Mouse (Mus musculus): ENCODE data around the gene D10Jhu81e.
"Not testable (repeated sequence)": the region's sequence is repeated elsewhere in the genome, so short reads cannot be mapped to it uniquely, and the experiment has no call there.

D10Jhu81e gene

DNA sequence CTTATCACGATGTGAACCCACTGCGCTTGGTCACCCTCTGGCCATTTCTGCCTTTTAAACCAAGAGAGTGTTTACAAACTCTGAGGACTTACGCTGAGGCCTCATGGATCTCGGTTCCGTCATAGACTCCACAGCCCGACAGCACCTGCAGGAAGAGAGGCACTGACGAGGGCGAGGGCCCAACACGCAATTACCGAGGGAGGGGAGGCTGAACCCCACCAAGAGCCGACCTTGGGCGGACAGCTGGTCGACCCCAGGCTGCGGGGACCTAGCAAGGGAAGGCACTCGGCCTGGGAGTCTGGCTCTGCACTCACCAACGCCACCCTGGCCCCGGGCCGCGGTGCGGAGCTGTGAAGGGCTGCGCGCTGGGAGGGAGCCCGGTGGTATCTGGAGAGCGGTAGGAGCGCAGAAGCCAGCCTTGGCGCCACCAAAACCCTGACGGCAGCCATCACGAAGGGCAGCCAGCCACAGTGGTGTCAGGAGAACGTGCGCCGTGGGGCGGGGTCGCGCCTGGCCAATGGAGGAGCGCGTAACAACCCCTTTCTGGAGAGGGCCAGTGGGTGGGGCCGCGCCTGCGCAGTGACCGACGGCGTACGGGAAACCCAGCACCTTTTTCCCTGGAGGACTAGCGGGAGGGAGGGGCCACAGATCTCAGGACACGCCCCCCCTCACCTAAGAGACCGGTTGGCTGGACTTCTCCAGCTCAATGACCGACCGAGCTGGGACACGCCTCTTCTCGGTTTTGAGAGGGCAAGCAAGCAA lies at the start of gene D10Jhu81e:
TSS of gene D10Jhu81e (minus strand) at position 502 of the 762 bp plus-strand sequence.
- peak; percentile 100 for DNase-seq

- DNase-seq, result no peak
Observed at GRCm38 (mm10) chr10:78218576-78218975, 49.0 kb upstream of the D10Jhu81e start.

- no peak for DNase-seq
Observed at GRCm38 (mm10) chr10:78216376-78217083, 46.9 kb upstream of the D10Jhu81e start.

- no peak for DNase-seq
Observed at GRCm38 (mm10) chr10:78214371-78214770, 44.8 kb upstream of the D10Jhu81e start.

DNA sequence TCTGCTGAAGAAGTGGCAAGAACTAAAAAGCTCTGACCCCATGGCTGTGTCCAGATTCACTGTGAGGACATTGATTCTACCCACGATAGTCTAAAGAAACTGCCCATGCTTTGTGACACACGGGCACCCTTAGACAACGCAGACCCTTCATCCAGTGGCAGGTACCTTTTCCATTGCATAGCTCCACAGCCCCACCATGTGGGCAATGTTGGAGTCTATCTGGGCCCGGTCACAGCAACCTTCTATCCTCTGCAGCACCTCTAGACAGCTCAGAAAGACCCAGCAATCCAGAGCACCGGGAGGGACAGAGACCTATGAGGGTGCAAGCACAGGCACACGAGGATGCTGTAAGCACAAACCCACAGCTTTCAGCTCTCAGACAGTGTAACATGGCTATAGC lies 41.7 kb upstream of the D10Jhu81e start:
- no peak for DNase-seq

DNA sequence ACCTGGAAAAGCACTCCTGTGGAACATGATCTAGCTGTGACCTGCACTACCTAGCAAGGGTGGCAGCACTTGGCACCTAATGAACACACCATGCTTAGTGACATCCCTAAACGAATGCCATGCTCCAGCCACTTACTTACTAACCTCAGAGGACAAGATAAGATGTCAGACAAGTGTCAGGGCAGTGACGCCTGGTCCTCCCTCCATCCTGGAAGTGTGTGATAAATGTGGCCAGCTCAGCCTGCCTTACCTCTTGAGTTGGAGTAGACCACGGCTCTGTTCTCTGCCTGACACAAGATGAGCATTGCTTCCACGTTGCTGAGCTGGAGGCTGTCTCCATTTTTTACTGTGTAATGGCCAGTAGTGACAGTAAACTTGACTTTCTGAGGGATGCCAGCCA lies 31.6 kb upstream of the D10Jhu81e start:
- no peak for DNase-seq

DNA sequence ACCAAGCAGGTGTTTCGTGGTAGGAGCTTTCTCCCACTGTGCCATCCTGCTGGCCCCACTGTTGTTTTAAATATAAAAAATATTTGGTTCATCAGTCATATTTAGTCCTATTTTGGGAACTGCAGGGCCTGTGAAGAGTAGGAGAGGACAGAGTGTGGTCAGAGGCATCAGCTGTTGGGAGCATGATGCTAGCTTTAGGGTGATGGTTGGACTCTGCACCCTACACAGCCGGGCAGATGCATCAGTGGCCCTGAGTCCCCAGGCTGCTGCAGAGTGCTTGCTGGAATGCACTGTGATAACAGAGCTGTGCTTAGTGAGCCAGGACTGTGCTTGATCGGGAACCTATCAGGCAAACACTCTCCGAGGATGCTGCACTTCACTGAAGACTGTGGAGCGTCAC lies 23.4 kb upstream of the D10Jhu81e start:
- no peak for DNase-seq

DNA sequence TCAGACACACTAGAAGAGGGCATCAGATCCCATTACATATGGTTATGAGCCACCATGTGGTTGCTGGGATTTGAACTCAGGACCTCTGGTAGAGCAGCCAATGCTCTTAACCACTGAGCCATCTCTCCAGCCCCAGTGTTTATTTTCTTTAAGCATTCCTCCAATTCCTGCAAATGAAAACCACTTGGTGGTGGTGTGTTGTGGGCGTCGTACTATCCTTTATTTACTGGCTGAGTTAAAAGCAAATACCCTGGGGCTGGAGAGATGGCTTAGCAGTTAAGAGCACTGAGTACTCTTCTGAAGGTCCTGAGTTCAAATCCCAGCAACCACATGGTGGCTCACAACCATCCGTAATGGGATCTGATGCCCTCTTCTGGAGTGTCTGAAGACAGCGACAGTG lies 16.5 kb upstream of the D10Jhu81e start:
- not testable (repeated sequence) for DNase-seq

- no peak for DNase-seq
Observed at GRCm38 (mm10) chr10:78185381-78185725, 15.8 kb upstream of the D10Jhu81e start.

- DNase-seq, result peak; percentile 86
Observed at GRCm38 (mm10) chr10:78184531-78185380, 15.2 kb upstream of the D10Jhu81e start, which contains the start of gene Pwp2. TSS of gene Pwp2 (minus strand) at chr10:78185149.

GRCm38 (mm10) chr10:78183577-78183976 lies 14.0 kb upstream of the D10Jhu81e start:
- no peak for DNase-seq

DNA sequence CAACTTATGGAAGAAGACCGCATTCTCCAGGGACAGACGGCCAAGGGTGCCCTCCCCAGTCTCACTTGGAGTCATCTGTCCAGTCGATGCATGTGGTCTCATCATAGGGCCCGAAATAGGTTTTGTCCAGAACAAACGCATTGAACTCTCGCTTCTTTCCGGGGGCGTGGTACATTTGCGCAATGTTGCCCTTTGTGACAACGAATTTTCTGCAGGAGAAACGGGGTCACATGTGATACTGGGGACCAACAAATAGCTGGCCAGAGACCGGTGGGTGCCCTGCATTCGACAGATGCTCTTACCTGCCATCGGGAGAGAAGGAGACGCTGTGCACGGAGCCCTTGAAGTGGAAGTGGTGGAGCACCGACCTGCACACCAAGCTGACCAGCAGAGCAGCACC lies 12.7 kb upstream of the D10Jhu81e start:
- DNase-seq, result no peak

GRCm38 (mm10) chr10:78174474-78174873 lies 4.9 kb upstream of the D10Jhu81e start:
- DNase-seq, result no peak

DNA sequence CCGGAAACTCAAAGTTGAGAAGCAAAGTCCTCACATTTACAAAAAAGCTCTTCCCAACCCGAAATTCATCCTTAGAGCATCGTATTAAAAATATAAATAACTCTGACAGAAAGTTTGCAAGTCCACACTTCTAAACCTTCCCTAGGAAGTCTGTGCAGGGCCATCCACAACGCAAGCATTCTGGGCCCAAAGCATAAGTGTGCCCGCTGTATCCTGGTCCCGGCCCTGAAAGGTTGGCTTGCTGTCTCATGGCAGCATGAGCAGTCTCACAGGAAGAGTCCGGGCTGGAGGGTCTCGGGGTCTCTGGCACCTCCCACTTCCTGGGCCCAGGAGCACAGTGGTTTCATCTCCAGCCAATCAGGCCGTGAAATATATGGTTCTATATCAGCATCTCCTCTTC lies 2.0 kb upstream of the D10Jhu81e start:
- DNase-seq, result no peak

- peak; percentile 42 for DNase-seq
Observed at GRCm38 (mm10) chr10:78171057-78171456, 1.5 kb upstream of the D10Jhu81e start.

DNA sequence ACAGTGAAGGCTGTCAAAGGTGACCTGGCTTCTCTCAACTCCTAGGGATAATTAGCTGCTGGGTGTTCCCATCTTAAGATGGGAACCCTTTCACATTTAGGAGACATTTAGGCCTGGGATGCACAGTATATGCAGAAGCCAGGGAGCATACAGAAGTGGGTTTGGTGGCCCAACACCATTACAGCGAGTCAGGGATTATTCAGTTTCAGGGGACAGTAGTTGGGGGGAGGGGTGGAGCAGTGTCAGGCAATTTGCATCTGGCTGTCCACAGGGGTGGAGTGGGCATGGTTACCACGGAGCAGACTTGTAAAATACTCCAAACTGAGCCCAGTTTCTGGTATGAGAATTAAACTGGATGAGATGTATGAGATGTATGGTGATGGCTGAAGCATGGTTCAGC lies 863 bp upstream of the D10Jhu81e start:
- DNase-seq, result no peak

DNA sequence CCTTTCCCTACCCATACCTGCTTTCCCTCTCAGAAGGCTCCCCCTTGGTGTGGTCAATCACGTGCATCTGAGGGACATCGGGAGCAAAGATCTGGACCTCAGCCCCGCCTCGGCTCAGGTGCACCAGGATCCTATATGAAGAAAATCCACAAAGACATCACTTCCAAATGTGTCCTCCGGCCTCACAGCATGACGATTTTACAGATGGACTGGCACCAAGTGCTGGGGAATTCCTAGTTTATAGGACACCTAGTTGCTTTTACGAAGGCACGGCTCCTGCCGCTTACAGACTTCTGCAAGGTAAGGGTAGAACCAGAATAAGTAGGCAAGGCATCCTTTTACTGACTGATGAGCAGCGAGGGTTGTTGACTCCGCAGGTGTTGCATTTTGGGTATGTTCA lies 790 bp downstream of the D10Jhu81e start:
- DNase-seq, result no peak

DNA sequence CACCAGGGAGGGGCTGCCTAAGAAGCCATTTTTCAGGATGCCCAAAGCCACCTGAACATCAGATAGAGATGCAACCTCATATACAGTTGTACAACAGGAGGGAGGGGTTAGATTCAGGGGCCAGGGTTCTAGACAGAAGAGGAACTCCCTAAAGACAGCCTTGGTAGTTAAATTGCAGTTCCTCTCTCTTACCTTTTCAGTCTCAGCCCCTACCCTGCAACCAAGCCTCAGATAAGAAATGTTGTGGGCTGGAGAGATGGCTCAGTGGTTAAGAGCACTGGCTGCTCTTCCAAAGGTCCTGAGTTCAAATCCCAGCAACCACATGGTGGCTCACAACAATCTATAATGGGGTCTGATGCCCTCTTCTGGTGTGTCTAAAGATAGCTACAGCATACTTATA lies 1.8 kb downstream of the D10Jhu81e start:
- no peak for DNase-seq

GRCm38 (mm10) chr10:78167333-78167732 lies 2.2 kb downstream of the D10Jhu81e start:
- no peak for DNase-seq

DNA sequence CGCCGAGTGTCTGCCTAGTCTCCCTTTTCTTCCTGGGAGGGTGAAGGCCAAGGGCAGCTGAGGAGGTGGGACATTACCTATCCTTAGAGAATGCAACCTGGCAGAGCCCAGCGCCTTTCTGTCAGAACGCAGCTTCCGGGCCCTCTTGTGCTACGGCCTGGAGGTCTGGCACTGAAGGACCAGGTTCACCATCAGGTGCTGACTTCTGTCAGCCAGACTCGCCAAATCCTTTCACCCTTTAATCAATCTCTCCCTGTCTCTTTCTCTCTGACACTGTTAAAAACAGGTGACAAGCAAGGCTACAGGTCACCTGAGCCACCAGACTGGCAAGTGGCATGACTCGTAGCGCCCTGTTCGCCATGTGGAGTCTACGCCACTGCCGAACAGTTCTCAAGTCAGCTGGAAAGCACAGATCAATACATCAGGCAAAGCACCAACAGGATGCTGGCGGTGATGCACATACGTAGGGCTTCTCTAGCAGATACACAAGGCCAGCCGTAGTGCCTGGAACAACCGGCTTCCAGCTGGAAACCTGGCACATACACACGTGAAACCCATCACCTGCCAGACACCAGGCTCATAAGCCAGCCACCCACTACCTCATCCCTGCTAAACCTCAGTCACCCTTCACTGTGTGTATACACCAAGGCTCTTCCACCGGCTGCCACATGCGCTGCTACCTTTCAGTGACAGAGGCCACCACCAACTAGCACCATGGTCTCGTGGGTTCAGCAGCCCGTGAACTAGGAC lies 4.2 kb downstream of the D10Jhu81e start:
- no peak for DNase-seq

- DNase-seq, result no peak
Observed at GRCm38 (mm10) chr10:78164786-78165185, 4.8 kb downstream of the D10Jhu81e start.

- DNase-seq, result peak; percentile 55
Observed at GRCm38 (mm10) chr10:78163923-78164322, 5.7 kb downstream of the D10Jhu81e start.

DNA sequence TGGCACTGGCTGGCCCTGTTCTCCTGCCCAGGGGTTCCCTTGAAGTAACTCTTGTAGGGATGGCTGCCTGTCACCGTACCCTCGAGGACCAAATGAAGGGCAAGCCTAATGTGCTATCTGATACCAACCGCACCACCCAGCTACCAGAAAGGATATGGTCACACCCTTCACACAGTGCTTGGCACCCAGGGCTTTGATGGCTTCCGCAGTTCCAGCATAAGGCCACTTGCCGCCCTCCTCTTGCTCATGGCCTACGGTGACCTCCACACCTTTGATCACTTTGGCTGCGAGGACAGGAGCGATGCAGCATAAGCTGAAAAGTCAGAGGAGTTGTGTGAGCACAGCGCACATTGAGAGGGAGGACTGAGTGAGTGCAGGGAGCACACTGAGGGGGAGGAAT lies 6.3 kb downstream of the D10Jhu81e start:
- DNase-seq, result no peak
